9 mouse cellular contexts compared by ENCODE assay signal in genomic region chr9:121791206-121791605, GRCm38 (mm10). TPM values are rescaled to one million over a fixed set of nuclear protein-coding genes. Genes with fewer than 3 reads are reported as not detected.
DNase-seq lines count a peak whose midpoint lies in the region; ATAC-seq and TF ChIP-seq lines count a peak whose summit lies in the region.
"Had no signal": no experiment of that assay in that cellular context is flagged by ENCODE, and none has a peak within 500 bp of the region (broad histone marks: within the 10 kb centered on the region; RNA-seq: fewer than 3 reads in every experiment).

No protein-coding gene starts in this region.

- H3K27me3 ChIP-seq in neural tube, embryonic 15.5 days (replicated peaks) = no peaks in the 10 kb centered on the region; the same call in 1 of the 2 replicates
- H3K27me3 ChIP-seq in liver, embryonic 11.5 days (replicated peaks; ENCODE audit: control insufficient read depth, insufficient read depth, low read length) = no peaks in the 10 kb centered on the region

- no peak for ATAC-seq in neural tube, embryonic 15.5 days (ENCODE audit: low FRiP score)
- ATAC-seq in liver, embryonic 11.5 days (replicated peaks; ENCODE audit: low FRiP score) = no peak

- WGBS in neural tube, embryonic 15.5 days = 12% methylated on average over 5 of the region's 5 CpGs
- WGBS in liver, embryonic 11.5 days = 24% methylated on average over 5 of the region's 5 CpGs

- no peak overlapping the region for H3K4me2 ChIP-seq in neural tube, embryonic 15.5 days
- no peak overlapping the region for H3K4me2 ChIP-seq in liver, embryonic 11.5 days

- H3K4me3 ChIP-seq in neural tube, embryonic 15.5 days (replicated peaks) = no peak overlapping the region
- H3K4me3 ChIP-seq in liver, embryonic 11.5 days (ENCODE audit: low read depth, low read length) = no peak overlapping the region

- H3K27ac ChIP-seq in neural tube, embryonic 15.5 days (replicated peaks) = no peak overlapping the region
- no peak overlapping the region for H3K27ac ChIP-seq in liver, embryonic 11.5 days (ENCODE audit: low read depth, low read length)
- H3K27ac ChIP-seq: liver, embryonic 14.5 days had no signal

- no peaks in the 10 kb centered on the region for H3K9me3 ChIP-seq in neural tube, embryonic 15.5 days (replicated peaks)
- H3K9me3 ChIP-seq in liver, embryonic 11.5 days (ENCODE audit: control insufficient read depth, low read length) = no peaks in the 10 kb centered on the region

- no peak for TF ChIP-seq CTCF in brain, embryonic 14.5 days (IDR thresholded peaks at IDR 0.05; ENCODE audit: borderline replicate concordance, extremely low read depth, insufficient read depth, insufficient read length)

- no peaks in the 10 kb centered on the region for H3K36me3 ChIP-seq in neural tube, embryonic 15.5 days
- H3K36me3 ChIP-seq in liver, embryonic 11.5 days (ENCODE audit: control insufficient read depth, insufficient read depth, low read length) = no peaks in the 10 kb centered on the region

- H3K4me1 ChIP-seq in neural tube, embryonic 15.5 days = peaks cover 22% of the 10 kb centered on the region
- H3K4me1 ChIP-seq in liver, embryonic 11.5 days (replicated peaks; ENCODE audit: control insufficient read depth, insufficient read depth, low read length) = no peaks in the 10 kb centered on the region

- H3K9ac ChIP-seq in neural tube, embryonic 15.5 days (replicated peaks) = no peak overlapping the region
- no peak overlapping the region for H3K9ac ChIP-seq in liver, embryonic 11.5 days (ENCODE audit: low read depth, low read length)
- H3K9ac ChIP-seq: liver, embryonic 14.5 days had no signal

- no peak for TF ChIP-seq POLR2A in brain, embryonic 14.5 days (IDR thresholded peaks at IDR 0.05; ENCODE audit: borderline replicate concordance, extremely low read depth, insufficient read depth, insufficient read length, poor library complexity, severe bottlenecking)

- peak; percentile 77 for DNase-seq in neural tube, embryonic 10.5 days (ENCODE audit: extremely low spot score, low spot score)
- DNase-seq in brain, embryonic 14.5 days (ENCODE audit: low read depth) = peak; percentile 23
- peak; percentile 93 for DNase-seq in gastrocnemius, adult 18-20 months (ENCODE audit: low spot score)
- peak; percentile 39 for DNase-seq in hindlimb bud, embryonic 11.5 days (ENCODE audit: extremely low spot score, low read depth, low spot score)
- DNase-seq in liver, embryonic 11.5 days (ENCODE audit: low spot score) = peak; percentile 63
- peak; percentile 67 for DNase-seq in ovary, postnatal 14 days (ENCODE audit: low spot score)
- DNase-seq in natural killer cell, adult 2 months (ENCODE audit: low spot score in 2 of 2) = no peak

RNA-seq across cellular contexts. Expression of gene Hhatl, which starts 1.1 kb away (rescaled TPM):
- polyA plus RNA-seq in neural tube, embryonic 15.5 days (2015; fragmentation: Nextera tagmentation; extraction: Ambion mirVana) = 0.38 and 0.64 TPM in 2 replicates
- polyA plus RNA-seq in brain, embryonic 14.5 days (2012; rRNA removed) = 0.40 and 0.49 TPM in 2 replicates
- 100 to 1,000 TPM; 125 to 145 TPM for total RNA-seq in gastrocnemius, adult 18-20 months (2021)
- not detected in 2 replicates for polyA plus RNA-seq in liver, embryonic 11.5 days (2014; fragmentation: Nextera tagmentation; extraction: Ambion mirVana)
- polyA plus RNA-seq: liver, embryonic 14.5 days had no signal

RNA-seq across cellular contexts. Expression of gene Klhl40, which starts 13.8 kb away (rescaled TPM):
- 2.7 and 3.6 TPM in 2 replicates for polyA plus RNA-seq in neural tube, embryonic 15.5 days (2015; fragmentation: Nextera tagmentation; extraction: Ambion mirVana)
- 0.55 and 0.72 TPM in 2 replicates for polyA plus RNA-seq in brain, embryonic 14.5 days (2012; rRNA removed)
- 100 to 1,000 TPM; 121 to 228 TPM for total RNA-seq in gastrocnemius, adult 18-20 months (2021)
- not detected in 2 replicates for polyA plus RNA-seq in liver, embryonic 11.5 days (2014; fragmentation: Nextera tagmentation; extraction: Ambion mirVana)
- polyA plus RNA-seq: liver, embryonic 14.5 days had no signal

RNA-seq across cellular contexts. Expression of gene Zfp651, which starts 32.1 kb away (rescaled TPM):
- 27.9 and 36.3 TPM in 2 replicates for polyA plus RNA-seq in neural tube, embryonic 15.5 days (2015; fragmentation: Nextera tagmentation; extraction: Ambion mirVana)
- 38.8 and 51.4 TPM in 2 replicates for polyA plus RNA-seq in brain, embryonic 14.5 days (2012; rRNA removed)
- total RNA-seq in gastrocnemius, adult 18-20 months (2021) = 100 to 1,000 TPM; 123 to 131 TPM
- polyA plus RNA-seq in liver, embryonic 11.5 days (2014; fragmentation: Nextera tagmentation; extraction: Ambion mirVana) = 4.0 and 4.4 TPM in 2 replicates

RNA-seq across cellular contexts. Expression of gene Ccdc13, which starts 48.1 kb away (rescaled TPM):
- 2.1 and 4.0 TPM in 2 replicates for polyA plus RNA-seq in neural tube, embryonic 15.5 days (2015; fragmentation: Nextera tagmentation; extraction: Ambion mirVana)
- polyA plus RNA-seq in brain, embryonic 14.5 days (2012; rRNA removed) = 2.7 and 2.9 TPM in 2 replicates
- under 1 TPM in 1 of 2 experiments, not detected in 1; 0.17 TPM for total RNA-seq in gastrocnemius, adult 18-20 months (2021)
- polyA plus RNA-seq in liver, embryonic 11.5 days (2014; fragmentation: Nextera tagmentation; extraction: Ambion mirVana) = 0.49 TPM in 1 of 2 replicates, not detected in the other
- polyA plus RNA-seq: liver, embryonic 14.5 days had no signal

Comparison
In these comparisons a context has a peak if more than half of its experiments do, and no peak if none do; other contexts are left out.
1. DNase-seq: peak in neural tube, embryonic 10.5 days (single experiment), brain, embryonic 14.5 days (single experiment), gastrocnemius, adult 18-20 months (single experiment), hindlimb bud, embryonic 11.5 days (single experiment), liver, embryonic 11.5 days (single experiment) and ovary, postnatal 14 days (single experiment); none in natural killer cell, adult 2 months (0 of 2).